Mouse (Mus musculus) effector memory CD4-positive, alpha-beta T cell, adult 7 months (primary cell): Measurements from ENCODE around the gene Gm11099. TPM values are rescaled to one million over a fixed set of nuclear protein-coding genes. Genes with fewer than 3 reads are reported as not detected.

Source experiments
- polyA plus RNA-seq: library from polyadenylated mRNA; unstranded; fragments of 100-300 nt; shearing (Covaris generic); gene quantifications from one replicate; pipeline ENCODE4 v1.2.1, GENCODE M21; 2017

Gm11099 gene
- polyA plus RNA-seq, result not detected

GRCm38 (mm10) chr2:58859134-58859533, at the start of gene Gm11099:
Gene Gm11099, plus strand, starts transcription at chr2:58859434.

